Mouse (Mus musculus) cortical plate, adult 2 months (tissue): ENCODE results near the gene Prok1.

Source experiments
- CTCF ChIP-seq: fragments of 200-500 bp; IDR thresholded peaks from 2 replicates; pipeline ENCODE4 v1.5.1; 2011; ENCODE audit warnings: mild to moderate bottlenecking, control low read depth, low read length; ENCODE audit not compliant: insufficient read depth; ENCODE audit errors: extremely low read depth
- POLR2A ChIP-seq: fragments of 200-500 bp; IDR thresholded peaks from 2 replicates; pipeline ENCODE4 v1.6.1; 2011; ENCODE audit warnings: mild to moderate bottlenecking, low read length, control low read depth; ENCODE audit not compliant: insufficient read depth; ENCODE audit errors: extremely low read depth

DNA sequence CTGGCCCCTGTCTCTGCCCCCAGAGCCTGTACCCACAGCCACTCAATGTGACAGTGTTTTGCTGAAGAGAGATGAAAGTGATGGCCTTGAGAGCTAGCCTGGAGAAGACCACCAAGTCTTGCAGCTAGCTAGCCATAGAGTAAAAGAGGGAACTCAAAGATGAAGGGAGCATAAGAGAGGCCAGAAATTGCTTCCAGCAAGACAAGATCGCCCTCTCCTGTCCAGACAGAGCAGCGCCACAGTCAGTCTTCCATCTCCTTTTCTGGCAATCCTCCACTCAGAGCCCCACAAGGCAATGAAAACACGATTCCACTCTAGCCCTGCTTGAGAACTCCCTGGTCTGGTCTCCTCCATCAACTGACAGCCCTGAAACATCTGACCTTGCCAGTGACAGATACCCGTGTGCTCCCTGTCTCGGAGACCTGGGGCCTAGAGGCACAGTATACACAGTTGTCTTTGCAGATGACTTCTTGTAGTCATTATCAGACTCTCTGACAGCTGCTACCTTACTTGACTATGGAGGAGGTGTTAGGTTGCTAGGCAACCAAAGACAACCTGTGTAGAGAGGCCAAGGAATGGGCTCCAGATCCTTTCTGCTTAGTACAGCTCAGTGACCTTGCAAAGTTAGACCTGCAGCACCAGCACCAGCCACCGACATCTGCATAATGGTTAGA is 51.1 kb downstream of the Prok1 start:
- peak; percentile 97 for TF ChIP-seq CTCF
- TF ChIP-seq POLR2A, result no peak
